Mouse (Mus musculus) embryo, embryonic 11.5 days (tissue): Measurements from ENCODE around the gene Ddx1.
"Not testable (repeated sequence)": the region's sequence is repeated elsewhere in the genome, so short reads cannot be mapped to it uniquely, and the experiment has no call there.

Experiments used
- DNase-seq: peaks from one replicate; pipeline ENCODE4 v3.0.0-alpha.2; 2012; ENCODE audit warnings: low read depth, low spot score

Ddx1 gene

GRCm38 (mm10) chr12:13205733-13206132 lies 43.3 kb downstream of the Ddx1 start:
- no peak for DNase-seq

GRCm38 (mm10) chr12:13202322-13202721 lies 46.7 kb downstream of the Ddx1 start:
- no peak for DNase-seq

DNA sequence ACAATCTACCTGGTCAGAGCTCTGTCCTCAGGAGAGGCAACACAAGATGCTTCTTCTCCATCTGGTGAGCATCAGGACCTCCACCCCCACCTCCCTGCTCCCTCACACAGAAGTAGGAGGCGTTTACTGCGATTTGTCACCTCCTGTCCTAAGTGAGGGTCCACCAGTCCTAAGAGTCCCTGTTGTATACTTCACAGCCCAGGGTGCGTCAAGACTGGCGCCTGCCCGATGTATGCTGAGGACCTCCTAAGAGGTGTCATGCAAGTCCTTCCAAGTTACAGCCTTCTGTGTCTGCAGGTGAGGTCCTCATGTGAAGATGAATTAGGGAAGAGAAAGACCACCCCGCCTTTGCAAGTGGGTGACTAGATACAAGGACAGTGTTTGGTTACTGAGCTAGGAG lies 48.4 kb downstream of the Ddx1 start:
- no peak for DNase-seq

GRCm38 (mm10) chr12:13199338-13200301 lies 49.4 kb downstream of the Ddx1 start:
- DNase-seq = no peak

GRCm38 (mm10) chr12:13198157-13198556 lies 50.9 kb downstream of the Ddx1 start:
- DNase-seq = no peak

- no peak for DNase-seq
Observed at GRCm38 (mm10) chr12:13196146-13196545, 52.9 kb downstream of the Ddx1 start.

DNA sequence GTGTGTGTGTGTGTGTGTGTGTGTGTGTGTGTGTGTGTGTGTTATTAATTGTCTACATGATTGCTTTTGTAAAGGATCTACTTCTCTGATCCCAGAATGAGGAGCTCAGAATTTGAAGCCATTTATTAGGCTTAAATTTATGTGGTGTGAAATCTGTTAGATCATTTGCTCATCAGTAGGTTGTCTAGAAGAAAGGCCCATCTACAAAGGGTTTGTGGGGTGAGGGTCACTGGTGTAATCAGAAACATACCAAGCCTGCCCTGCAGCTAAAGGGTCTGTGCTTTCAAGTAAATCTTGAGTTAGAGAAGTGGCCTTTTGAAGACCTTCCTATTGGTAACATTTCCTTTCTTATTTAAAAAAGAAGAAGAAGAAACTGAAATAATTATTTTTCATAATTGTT lies 53.5 kb downstream of the Ddx1 start:
- no peak for DNase-seq

DNA sequence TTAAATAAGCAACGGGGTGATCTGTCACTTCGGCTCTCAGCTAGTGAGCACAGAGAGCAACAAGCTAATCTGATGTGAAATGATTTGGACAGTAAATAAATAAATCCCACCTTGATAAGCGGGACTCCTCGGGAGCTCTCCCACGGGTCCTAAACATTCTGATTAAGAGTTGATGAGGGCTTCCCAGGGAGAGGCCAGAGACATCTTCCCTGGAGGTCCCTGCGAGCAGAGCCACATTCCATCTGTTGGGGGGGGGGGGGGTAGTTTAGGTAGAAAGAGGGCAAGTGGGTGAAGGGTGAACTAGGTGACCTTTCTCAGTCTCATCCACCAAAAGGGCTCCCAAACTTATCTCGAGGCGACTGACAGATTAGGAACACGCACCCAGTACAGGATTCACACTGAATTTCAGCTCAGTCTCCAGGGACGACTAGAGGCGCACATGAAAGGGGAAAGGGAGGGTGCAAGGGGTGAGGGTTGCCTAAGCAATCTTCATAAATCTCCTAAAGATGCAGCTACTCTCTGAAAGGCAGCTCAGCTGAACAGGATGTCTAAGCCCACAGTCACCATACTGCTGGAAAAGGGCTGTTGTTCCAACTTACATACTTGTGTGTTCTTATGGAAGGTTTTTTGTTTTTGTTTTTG lies 60.8 kb downstream of the Ddx1 start:
- no peak for DNase-seq

DNA sequence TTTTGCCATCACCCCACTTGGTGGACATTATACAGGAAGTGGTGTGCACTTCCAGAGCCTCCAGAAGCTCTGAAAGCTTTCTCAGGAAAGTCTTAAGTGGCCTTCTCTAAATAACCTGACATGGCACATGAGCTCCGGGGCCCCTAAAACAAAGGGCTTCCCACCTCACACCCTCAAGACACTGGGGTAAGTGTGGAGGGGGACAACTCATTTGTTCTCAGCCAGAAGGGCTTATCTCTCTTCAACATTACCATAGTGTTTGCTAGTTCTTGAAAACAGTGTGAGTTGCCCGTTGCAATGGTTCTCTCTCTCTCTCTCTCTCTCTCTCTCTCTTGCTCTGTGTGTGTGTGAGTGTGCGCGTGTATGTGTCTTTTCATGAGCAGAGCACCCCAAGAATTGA lies 62.8 kb downstream of the Ddx1 start:
- DNase-seq = no peak

- no peak for DNase-seq
Observed at GRCm38 (mm10) chr12:13184873-13185361, 64.1 kb downstream of the Ddx1 start.

DNA sequence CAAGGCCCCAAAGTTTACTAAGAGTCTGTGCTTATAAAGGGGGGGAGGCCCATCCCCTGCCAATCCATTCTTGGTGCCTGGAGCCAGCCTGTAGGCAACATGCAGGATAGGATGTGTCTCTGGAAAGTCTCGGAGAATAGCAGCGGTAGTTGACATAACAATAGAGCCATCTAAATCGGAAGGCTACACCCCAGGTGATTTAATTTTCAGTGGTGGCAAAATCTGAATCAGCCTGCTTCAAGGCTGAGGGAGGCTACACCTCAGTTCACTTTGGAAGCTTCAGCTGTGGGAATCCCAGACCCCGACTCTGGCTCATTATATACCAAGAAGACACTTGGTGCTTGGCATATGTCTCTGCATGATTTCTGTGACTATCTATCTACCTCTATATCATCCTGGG lies 64.9 kb downstream of the Ddx1 start:
- not testable (repeated sequence) for DNase-seq

DNA sequence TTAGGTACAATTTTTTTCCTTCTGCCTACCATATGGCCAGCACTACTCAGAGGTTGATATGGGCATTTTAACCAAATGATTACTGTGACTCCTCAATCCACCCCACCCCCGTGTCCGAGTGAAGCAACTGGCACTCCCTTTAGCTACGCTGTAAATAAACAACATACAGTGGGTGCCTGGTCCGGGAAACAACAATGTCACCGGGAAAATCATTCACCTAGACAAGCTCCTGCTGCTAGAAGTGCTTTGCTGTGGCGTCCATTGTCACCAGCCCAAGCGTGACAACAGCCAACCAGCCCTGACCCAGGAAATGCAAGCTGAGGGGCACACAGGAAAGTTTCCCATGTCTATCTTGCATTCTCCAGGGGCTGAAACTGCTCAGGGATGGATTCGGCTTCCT lies 66.8 kb downstream of the Ddx1 start:
- no peak for DNase-seq

DNA sequence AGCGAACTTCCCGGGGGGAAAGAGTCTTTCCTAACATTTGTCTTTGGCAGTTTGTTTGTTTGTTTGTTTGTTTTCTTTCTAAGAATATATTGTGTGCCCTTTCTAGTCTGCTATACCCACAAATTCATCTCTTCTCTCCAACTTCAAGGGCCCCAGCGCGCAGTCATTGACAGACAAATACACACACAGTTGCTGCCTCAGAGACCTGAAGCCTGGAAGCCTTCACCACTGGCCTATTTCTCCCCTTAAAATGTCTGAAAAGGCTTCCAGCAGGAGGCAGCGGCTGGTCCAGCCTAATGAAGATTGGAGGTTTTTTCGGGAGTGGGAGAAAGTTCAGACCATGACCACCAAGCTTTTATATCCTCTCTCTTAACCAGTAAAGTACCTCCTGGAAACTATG lies 67.3 kb downstream of the Ddx1 start:
- no peak for DNase-seq

- DNase-seq = no peak
Observed at GRCm38 (mm10) chr12:13180715-13181335, 68.2 kb downstream of the Ddx1 start.

DNA sequence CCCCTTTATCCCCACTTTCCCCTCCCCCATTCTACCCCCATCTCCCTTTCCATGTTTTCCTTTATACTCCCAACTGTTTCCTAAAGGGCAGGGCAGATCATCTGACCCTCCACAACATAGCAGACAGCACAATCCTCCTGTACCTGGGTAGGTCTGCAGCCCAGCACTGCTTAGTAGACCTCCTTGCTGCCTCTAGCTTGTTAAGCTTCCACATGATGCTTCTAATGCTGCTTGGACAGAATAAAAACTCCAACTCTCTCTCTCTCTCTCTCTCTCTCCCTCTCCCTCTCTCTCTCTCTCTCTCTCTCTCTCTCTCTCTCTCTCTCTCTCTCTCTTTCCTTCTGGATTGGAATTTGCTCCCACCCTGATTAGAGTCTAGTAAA lies 68.7 kb downstream of the Ddx1 start:
- DNase-seq = no peak

DNA sequence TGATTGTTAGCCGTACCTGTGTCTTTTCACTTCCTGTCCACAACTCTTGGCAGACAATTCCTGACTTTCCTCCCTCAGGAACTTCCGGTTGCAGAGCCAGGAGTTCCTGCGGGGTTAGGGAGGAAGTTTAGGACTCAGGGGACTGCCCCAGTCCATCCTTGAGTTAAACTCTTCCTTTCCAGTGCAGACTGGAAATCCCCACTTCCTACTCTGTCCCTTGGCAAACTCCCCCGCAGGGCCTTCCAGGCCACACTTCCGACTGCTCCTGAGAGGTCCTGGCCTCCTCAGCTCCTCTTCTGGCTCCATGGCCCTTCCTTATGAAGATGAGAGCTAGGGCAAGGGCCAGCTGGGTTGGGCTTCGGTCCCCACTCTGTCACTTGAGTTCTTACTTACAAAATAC lies 71.4 kb downstream of the Ddx1 start:
- DNase-seq = no peak

- DNase-seq = no peak
Observed at GRCm38 (mm10) chr12:13176927-13177326, 72.1 kb downstream of the Ddx1 start.

DNA sequence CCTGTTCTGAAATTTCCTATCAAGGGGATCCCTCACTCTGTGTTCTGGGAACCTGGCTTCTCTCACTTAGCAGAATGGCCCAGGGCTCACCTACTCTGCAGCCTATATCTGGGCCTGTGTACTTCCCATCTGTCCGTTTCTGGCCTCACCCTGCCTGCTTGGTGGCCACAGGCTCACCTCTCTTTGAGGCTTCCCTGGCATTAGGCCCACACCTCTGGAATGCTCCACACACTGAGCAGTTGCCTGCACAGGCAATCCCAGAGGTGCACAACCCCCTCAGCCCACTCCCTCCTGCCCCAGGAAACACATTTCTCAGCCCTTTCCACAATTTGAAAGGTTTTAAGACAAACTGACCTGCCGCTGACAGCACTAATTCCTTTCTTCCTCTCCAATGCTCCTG lies 72.9 kb downstream of the Ddx1 start:
- no peak for DNase-seq

DNA sequence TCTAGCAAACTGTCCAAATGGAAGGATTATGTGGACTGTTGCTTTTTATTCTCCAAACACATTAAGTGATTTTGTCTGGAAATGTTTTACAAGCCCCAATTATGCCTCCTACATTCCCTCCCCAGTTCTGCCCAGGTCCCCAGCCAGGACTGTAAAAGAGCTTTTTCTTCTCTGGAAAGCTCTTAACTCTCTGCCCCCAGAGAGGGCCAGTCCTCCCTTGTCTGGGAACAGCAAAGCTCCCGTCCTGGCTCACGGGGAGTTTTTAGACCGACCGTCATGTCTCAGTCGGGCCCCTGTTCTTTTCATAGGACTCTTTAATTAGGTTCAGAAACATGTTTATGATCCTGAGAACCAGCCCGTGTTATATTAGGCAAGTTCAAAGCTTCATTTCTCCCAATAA lies 75.0 kb downstream of the Ddx1 start:
- DNase-seq = no peak

GRCm38 (mm10) chr12:13168073-13168472 lies 80.9 kb downstream of the Ddx1 start:
- DNase-seq = no peak

- DNase-seq = no peak
Observed at GRCm38 (mm10) chr12:13167116-13167515, 81.9 kb downstream of the Ddx1 start.
